Mouse (Mus musculus) small intestine, adult 2 months (tissue): ENCODE data around the gene Ago4.
A peak's percentile ranks its signal among the peaks of the same experiment; 100 is the strongest.

Experiments used
- CTCF ChIP-seq: fragments of 200-500 bp; IDR thresholded peaks from 2 replicates; pipeline ENCODE4 v1.5.1; 2012; ENCODE audit warnings: low read depth, mild to moderate bottlenecking, control low read depth, inconsistent platforms, low read length, moderate library complexity, mixed read lengths; ENCODE audit not compliant: insufficient replicate concordance, insufficient read length; ENCODE audit errors: extremely low read depth
- POLR2A ChIP-seq: fragments of 200-500 bp; IDR thresholded peaks from 2 replicates; pipeline ENCODE4 v1.6.1; 2012; ENCODE audit warnings: low read depth, mild to moderate bottlenecking, control low read depth, inconsistent platforms, low read length, moderate library complexity

GRCm38 (mm10) chr4:126468285-126468901 is 64.9 kb downstream of the Ago4 start, which contains the start of gene Ago1:
- TF ChIP-seq POLR2A (peak; percentile 31; the same call in 1 of the 2 replicates), CTCF (peak; percentile 90)
